Mouse (Mus musculus): ENCODE measurements around the gene Kalrn. TPM values are rescaled to one million over a fixed set of nuclear protein-coding genes. Genes with fewer than 3 reads are reported as not detected.
A peak's percentile ranks its signal among the peaks of the same experiment; 100 is the strongest.

Gene Kalrn
- total RNA-seq, 2 experiments from 2014 or later, result 18.6 to 24.1 TPM

- DNase-seq (ENCODE audit: low spot score), result no peak
Observed at GRCm38 (mm10) chr16:34043048-34043795, 530.1 kb downstream of the Kalrn start.

GRCm38 (mm10) chr16:34042586-34042985 is 530.7 kb downstream of the Kalrn start:
- DNase-seq (ENCODE audit: low spot score), result no peak

DNA sequence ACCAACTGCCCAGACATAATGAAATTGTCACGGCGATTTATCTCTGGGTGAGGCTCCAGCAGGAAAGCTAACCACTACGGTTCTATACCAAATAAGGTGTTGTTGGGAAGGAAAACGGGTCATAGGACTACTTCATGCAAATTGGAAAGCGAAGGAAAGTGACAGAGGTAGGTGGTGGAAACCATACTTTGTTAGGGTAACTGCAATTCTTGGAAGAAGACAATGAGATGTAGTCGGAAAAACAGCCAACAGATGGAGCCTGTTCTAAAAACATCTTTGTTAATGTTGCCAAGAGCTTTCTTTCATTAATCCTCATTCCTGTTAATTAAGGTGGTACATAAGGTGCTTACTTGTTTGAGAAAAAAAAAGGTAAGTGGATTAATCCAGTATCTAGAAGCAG is 533.1 kb downstream of the Kalrn start:
- no peak for DNase-seq (ENCODE audit: low spot score)

DNA sequence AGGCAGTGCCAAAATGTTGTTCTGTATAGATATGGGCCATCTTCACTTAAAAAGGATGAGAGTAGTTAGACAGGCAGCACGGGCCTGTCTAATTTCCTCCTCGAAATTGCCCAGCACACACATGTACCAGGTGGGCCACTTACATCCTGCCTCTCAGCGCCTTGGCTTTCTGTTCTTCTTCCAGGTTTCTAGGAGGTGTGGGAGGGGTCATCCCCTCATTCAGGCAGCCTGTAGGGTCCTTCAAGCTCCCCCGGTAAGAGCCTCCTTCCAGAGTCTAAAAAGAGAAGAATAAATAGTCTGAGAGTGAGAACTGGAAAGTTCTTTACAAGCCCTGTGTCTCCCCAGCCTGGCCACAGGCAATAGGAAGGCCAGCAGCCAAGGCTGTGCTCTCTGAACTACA is 533.6 kb downstream of the Kalrn start:
- no peak for DNase-seq (ENCODE audit: low spot score)

DNA sequence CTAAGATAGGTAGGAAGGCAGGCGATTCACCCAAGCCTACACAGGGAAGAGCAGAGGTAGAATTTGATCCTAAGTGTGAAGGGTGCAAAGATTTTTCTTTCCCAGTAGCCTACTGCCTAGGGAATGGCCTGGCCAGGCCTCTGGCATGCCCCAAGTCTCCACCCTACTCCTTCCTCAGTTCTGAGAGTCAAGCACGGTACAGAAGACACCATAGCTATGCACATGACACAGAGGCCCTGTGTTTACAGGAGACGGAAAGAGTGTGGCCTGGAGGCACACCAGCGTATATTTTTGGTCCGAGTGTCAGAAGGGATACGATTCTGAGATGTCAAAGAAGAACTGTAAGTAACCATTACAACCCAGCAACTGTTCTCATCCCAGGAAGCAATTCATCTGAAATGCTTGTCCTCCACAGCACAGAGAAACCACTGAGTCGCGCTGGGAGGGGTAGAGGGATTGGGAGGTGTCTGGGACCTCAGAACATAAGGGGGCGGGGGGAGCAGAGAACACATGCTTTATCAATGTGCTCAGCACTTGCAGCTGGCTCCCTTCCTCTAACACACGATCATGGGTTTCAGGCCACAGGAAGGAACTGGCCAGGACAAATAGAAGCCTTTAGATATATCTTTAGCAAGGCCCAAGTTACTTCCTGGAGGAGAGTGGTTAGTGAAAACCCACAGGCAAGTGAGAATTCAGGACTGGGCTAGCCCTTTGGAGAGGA is 536.8 kb downstream of the Kalrn start:
- peak; percentile 27 for DNase-seq (ENCODE audit: low spot score)

DNA sequence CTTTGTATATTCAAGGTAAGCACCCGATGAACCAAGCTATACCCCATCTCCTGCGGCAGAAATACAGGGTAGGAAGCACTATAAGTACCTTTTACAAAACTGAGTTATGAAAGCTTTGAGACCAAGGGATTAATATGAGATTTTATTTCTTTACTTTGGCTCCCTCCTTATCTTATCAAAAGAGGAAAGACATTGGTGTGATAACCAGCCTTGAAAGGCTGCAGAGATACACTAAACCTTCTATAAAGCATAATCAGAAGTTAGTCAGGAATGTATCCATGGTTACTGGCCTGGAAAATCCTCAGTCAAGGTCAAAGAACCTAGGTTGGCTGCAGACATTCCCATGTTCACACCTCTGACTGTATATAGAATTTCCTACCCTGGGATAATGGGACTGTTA is 537.6 kb downstream of the Kalrn start:
- no peak for DNase-seq (ENCODE audit: low spot score)

- no peak for DNase-seq (ENCODE audit: low spot score)
Observed at GRCm38 (mm10) chr16:34034267-34034666, 539.1 kb downstream of the Kalrn start.

GRCm38 (mm10) chr16:34032011-34032645 is 541.2 kb downstream of the Kalrn start:
- no peak for DNase-seq (ENCODE audit: low spot score)

DNA sequence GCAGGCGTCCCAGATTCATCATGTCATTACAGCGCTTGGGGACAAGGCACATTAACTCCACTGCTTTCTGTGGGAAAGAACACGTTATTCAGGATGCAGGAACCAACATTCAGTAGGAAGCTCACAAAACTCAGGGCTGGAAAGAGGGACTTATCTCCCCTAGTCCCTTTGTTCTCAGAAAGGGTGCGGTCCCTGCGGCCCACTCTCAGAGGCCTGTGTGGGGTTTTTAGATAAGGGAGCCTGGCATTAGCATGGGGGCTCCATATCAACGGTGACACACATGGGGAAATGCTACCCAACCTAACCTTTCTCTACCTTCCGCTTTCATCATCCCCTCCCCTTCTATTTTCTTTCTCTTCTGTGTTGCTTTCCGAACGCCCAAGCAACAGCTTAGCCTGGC is 541.8 kb downstream of the Kalrn start:
- DNase-seq (ENCODE audit: low spot score), result no peak

GRCm38 (mm10) chr16:34030379-34030778 is 543.0 kb downstream of the Kalrn start:
- no peak for DNase-seq (ENCODE audit: low spot score)

DNA sequence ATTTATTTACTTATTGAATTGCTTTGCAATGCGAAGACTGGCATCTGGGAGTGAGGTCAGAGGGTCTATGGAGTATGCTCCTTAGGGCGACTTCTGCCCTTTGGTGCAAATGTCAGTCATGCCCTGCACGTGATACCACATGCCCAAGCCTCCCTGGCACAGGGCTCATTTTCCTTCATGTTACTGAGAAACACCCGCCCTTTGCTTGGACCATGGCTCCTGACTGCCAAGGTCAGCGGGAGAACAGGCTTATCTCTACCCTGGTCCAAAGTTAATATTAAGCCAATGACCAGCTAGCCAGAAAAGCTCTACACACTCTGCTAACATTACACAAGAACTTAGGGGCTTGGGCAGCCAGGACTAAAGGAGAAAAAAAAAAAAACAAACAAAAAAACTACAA is 543.5 kb downstream of the Kalrn start:
- no peak for DNase-seq (ENCODE audit: low spot score)

GRCm38 (mm10) chr16:34017241-34017640 is 556.1 kb downstream of the Kalrn start:
- no peak for DNase-seq (ENCODE audit: low spot score)

DNA sequence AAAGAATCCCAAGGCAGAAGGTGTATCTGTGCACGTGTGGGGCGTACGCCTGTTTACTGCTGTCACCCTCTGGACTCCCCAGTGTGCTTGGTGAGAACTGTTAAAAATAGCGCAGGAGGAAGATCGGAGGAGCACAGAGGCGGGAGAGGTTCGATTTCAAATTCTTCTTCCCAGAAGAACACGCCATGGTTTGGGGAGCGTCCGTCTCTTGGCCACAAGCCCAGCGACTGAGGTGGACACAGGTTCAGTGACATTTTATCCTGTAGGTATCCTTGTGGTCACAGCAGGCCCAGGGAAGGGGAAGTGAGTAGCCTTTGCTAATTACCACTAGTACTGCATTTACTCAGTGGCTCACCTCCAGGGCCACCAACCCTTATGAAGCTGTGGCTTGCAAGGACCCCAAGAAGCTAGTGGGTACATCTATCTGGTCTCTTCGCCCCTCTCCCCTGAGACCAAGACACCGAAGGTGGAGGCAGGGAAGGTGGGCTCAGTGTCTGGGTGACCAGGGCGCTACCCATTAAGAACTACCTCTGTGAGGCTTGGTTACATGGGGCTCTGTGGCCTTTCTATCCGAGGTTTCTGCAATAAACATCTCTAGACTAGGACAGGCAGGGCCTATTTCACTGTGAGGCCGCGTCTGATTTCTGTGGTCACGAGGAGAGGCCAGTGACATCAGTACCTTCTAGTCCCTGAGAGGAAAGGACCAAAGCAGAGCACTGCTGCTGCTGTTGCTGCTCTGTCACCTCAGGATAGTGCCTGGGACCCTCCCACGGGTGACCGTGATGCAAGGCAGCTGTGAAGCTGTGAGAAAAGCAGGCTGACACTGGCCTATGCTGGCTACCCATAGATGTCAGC is 561.1 kb downstream of the Kalrn start:
- DNase-seq (ENCODE audit: low spot score), result peak; percentile 69

DNA sequence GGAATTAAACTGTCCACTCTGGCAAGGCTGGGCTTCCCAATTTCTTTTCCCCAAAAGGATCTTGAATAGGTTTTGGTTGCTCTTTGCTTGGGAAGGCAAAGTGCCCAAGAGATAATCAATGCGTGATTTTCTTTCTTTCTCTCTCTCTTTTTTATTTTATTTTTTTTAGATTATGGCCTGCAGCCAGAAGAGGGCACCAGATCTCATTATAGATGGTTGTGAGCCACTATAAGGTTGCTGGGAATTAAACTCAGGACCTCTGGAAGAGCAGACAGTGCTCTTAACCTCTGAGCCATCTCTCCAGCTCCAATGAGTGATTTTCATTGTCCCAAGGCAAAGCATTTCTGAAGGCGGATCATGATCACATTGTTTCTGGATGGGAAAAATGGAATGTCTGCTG is 563.8 kb downstream of the Kalrn start:
- DNase-seq (ENCODE audit: low spot score), result no peak

DNA sequence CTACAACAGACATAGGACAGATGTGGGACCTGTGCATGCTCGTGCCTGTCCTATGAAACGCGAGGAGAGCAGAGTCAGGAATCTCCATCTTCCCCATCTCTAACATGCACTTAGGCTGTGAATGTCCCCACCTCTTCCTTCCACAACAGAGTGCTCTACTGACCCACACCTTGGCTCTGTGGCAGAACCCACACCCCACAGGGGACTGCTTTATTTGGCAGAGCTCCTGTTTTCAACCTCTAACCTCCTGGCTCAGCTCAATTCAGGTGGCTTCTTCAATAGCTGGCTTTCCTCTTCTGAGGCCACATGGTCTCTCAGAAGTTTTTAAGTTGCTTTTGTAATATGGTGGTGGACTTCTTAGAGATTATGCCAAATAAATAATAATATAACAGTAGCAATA is 567.3 kb downstream of the Kalrn start:
- DNase-seq (ENCODE audit: low spot score), result no peak

GRCm38 (mm10) chr16:34004128-34004578 is 569.2 kb downstream of the Kalrn start:
- DNase-seq (ENCODE audit: low spot score), result peak; percentile 24

GRCm38 (mm10) chr16:34003566-34004127 is 569.7 kb downstream of the Kalrn start:
- DNase-seq (ENCODE audit: low spot score), result no peak

DNA sequence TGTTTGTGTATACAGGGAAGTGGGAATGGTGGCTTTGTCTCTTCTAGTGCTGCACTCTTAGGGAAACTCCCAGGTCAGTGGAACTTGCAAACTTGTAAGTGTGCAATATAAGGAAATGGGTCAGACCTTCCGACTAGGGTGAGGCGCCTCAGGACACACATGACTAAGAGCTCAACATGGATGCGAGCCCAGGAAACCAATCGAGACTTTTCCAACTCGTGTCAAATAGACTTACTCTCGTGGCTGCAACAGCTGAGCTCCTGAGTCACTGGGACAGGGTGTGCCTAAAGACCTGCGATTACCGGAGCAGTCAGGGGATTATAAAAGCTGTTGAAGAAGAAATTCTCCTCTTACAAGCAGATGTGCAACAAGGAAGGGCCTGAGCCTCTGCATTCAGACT is 572.6 kb downstream of the Kalrn start:
- peak; percentile 79 for DNase-seq (ENCODE audit: low spot score)

- peak; percentile 68 for DNase-seq (ENCODE audit: low spot score)
Observed at GRCm38 (mm10) chr16:33999388-33999787, 573.9 kb downstream of the Kalrn start.

- no peak for DNase-seq (ENCODE audit: low spot score)
Observed at GRCm38 (mm10) chr16:33998011-33998410, 575.3 kb downstream of the Kalrn start.

- peak; percentile 62 for DNase-seq (ENCODE audit: low spot score)
Observed at GRCm38 (mm10) chr16:33996030-33996429, 577.3 kb downstream of the Kalrn start.

Data from gastrocnemius, adult 18-20 months (tissue).